Mouse (Mus musculus) testis, postnatal 14 days (tissue): ENCODE data around the gene Chchd1.
A peak's percentile ranks its signal among the peaks of the same experiment; 100 is the strongest.
"Not testable (repeated sequence)": the region's sequence is repeated elsewhere in the genome, so short reads cannot be mapped to it uniquely, and the experiment has no call there.

ENCODE experiments used
- DNase-seq: peaks from one replicate; pipeline ENCODE4 v3.0.0; 2021; ENCODE audit warnings: low spot score

Gene Chchd1

GRCm38 (mm10) chr14:20689009-20689408, 13.8 kb upstream of the Chchd1 start:
- no peak for DNase-seq

- no peak for DNase-seq
These were observed 11.0 kb upstream of the Chchd1 start for GRCm38 (mm10) chr14:20691772-20692171.

GRCm38 (mm10) chr14:20693589-20694101, 9.2 kb upstream of the Chchd1 start:
- DNase-seq: no peak

- no peak for DNase-seq
These were observed 8.5 kb upstream of the Chchd1 start for GRCm38 (mm10) chr14:20694185-20694883.

GRCm38 (mm10) chr14:20694884-20695760, 7.7 kb upstream of the Chchd1 start, which contains the start of gene Fut11:
Gene Fut11 (plus strand): TSS chr14:20694968.
- peak; percentile 88 for DNase-seq

GRCm38 (mm10) chr14:20695761-20696520, 6.9 kb upstream of the Chchd1 start:
- no peak for DNase-seq

GRCm38 (mm10) chr14:20696986-20697385, 5.8 kb upstream of the Chchd1 start:
- no peak for DNase-seq

- no peak for DNase-seq
These were observed 4.3 kb upstream of the Chchd1 start for GRCm38 (mm10) chr14:20698515-20698914.

- DNase-seq: no peak
These were observed 2.4 kb upstream of the Chchd1 start for GRCm38 (mm10) chr14:20700362-20700761.

- DNase-seq: no peak
These were observed 1.3 kb upstream of the Chchd1 start for GRCm38 (mm10) chr14:20701554-20701953.

- no peak for DNase-seq
These were observed 588 bp upstream of the Chchd1 start for GRCm38 (mm10) chr14:20702096-20702740.

- not testable (repeated sequence) for DNase-seq
These were observed 655 bp downstream of the Chchd1 start for GRCm38 (mm10) chr14:20703461-20703860.

GRCm38 (mm10) chr14:20707201-20708190, 4.7 kb downstream of the Chchd1 start, which contains the start of gene Zswim8:
Gene Zswim8 (plus strand): TSS chr14:20707552.
- DNase-seq: peak; percentile 90

- no peak for DNase-seq
These were observed 5.4 kb downstream of the Chchd1 start for GRCm38 (mm10) chr14:20708239-20708638.

- peak; percentile 60 for DNase-seq
These were observed 11.0 kb downstream of the Chchd1 start for GRCm38 (mm10) chr14:20713832-20714231.

- no peak for DNase-seq
These were observed 15.6 kb downstream of the Chchd1 start for GRCm38 (mm10) chr14:20718443-20718842.

- DNase-seq: no peak
These were observed 17.0 kb downstream of the Chchd1 start for GRCm38 (mm10) chr14:20719767-20720166.

GRCm38 (mm10) chr14:20721371-20721770, 18.6 kb downstream of the Chchd1 start:
- DNase-seq: no peak

GRCm38 (mm10) chr14:20723006-20723405, 20.2 kb downstream of the Chchd1 start:
- DNase-seq: no peak

- no peak for DNase-seq
These were observed 21.2 kb downstream of the Chchd1 start for GRCm38 (mm10) chr14:20724043-20724442.
